In the genomic region with DNA sequence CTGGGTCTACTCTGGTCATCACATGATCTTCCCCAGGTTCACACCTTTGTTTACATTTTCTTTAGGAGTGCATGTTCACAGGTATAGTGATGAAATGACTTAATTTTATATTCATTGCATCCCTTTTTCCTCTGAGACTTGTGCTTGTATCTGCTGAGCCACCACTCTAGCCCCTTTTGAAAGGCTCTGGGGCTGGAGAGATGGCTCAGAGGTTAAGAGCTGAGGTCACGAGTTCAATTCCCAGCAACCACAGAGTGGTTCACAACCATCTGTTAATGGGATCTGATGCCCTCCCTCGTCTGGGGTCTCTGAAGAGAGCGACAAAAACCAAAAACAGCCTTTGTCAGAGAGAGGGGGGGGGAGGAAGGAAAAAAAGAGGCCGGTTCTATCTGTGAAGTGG, we compare ENCODE assay signal across 27 mouse cellular contexts. TPM values are rescaled to one million over a fixed set of nuclear protein-coding genes. Genes with fewer than 3 reads are reported as not detected.
DNase-seq lines count a peak whose midpoint lies in the region; ATAC-seq and TF ChIP-seq lines count a peak whose summit lies in the region.
"Had no signal": no experiment of that assay in that cellular context is flagged by ENCODE, and none has a peak within 500 bp of the region (broad histone marks: within the 10 kb centered on the region; RNA-seq: fewer than 3 reads in every experiment).

No protein-coding gene starts in this region.

- H3K4me3 ChIP-seq in intestine, embryonic 15.5 days (replicated peaks) = no peak overlapping the region
- H3K4me3 ChIP-seq in intestine, postnatal 0 days (ENCODE audit: low read depth, low read length) = no peak overlapping the region
- no peak overlapping the region for H3K4me3 ChIP-seq in intestine, embryonic 16.5 days (ENCODE audit: low read length)
- no peak overlapping the region for H3K4me3 ChIP-seq in kidney, adult 2 months (ENCODE audit: insufficient read depth, low read depth, low read length)
- H3K4me3 ChIP-seq: embryonic facial prominence, embryonic 13.5 days; embryonic facial prominence, embryonic 15.5 days; erythroblast, embryonic 14.5 days; forebrain, embryonic 10.5 days; forebrain, embryonic 12.5 days had no signal

- peak; percentile 23; the same call in 1 of the 2 replicates for ATAC-seq in intestine, embryonic 15.5 days
- no peak for ATAC-seq in intestine, postnatal 0 days
- ATAC-seq in intestine, embryonic 16.5 days = peak; percentile 40; the same call in 1 of the 2 replicates
- ATAC-seq: forebrain, embryonic 14.5 days; forebrain, embryonic 16.5 days had no signal

- H3K36me3 ChIP-seq in intestine, embryonic 15.5 days = no peaks in the 10 kb centered on the region
- no peaks in the 10 kb centered on the region for H3K36me3 ChIP-seq in intestine, postnatal 0 days (ENCODE audit: control insufficient read depth, insufficient read depth)
- H3K36me3 ChIP-seq in intestine, embryonic 16.5 days (ENCODE audit: control insufficient read depth, insufficient read depth, low read length) = no peaks in the 10 kb centered on the region
- no peaks in the 10 kb centered on the region for H3K36me3 ChIP-seq in kidney, adult 2 months (ENCODE audit: control insufficient read depth, insufficient read depth, low read length)
- H3K36me3 ChIP-seq: embryonic facial prominence, embryonic 13.5 days; embryonic facial prominence, embryonic 15.5 days; forebrain, embryonic 10.5 days; forebrain, embryonic 12.5 days had no signal

- WGBS in intestine, embryonic 15.5 days = 61% methylated on average over 4 of the region's 4 CpGs
- WGBS in intestine, postnatal 0 days = 79% methylated on average over 4 of the region's 4 CpGs
- WGBS in intestine, embryonic 16.5 days = 65% methylated on average over 4 of the region's 4 CpGs
- WGBS in kidney, adult 2 months = 84% methylated on average over 4 of the region's 4 CpGs

- H3K9ac ChIP-seq in intestine, embryonic 15.5 days = no peak overlapping the region
- H3K9ac ChIP-seq in intestine, postnatal 0 days (ENCODE audit: low read depth, low read length) = no peak overlapping the region
- H3K9ac ChIP-seq in intestine, embryonic 16.5 days (ENCODE audit: low read depth, low read length) = no peak overlapping the region
- H3K9ac ChIP-seq: embryonic facial prominence, embryonic 13.5 days; embryonic facial prominence, embryonic 15.5 days; forebrain, embryonic 12.5 days had no signal

- peak; percentile 70 for DNase-seq in ES-CJ7 (ENCODE audit: low read depth, low spot score)
- DNase-seq in R1 (ENCODE audit: low read depth, low spot score) = peak; percentile 76
- no peak for DNase-seq in B cell, adult 2 months
- DNase-seq in urinary bladder, postnatal 4 days (ENCODE audit: low spot score in 2 of 2) = no peak
- DNase-seq in kidney, adult 2 months = no peak
- DNase-seq: adrenal gland, adult 2 months; adrenal gland, postnatal 14 days; adrenal gland, postnatal 36 days; cerebellum, adult 11-12 months; cerebellum, adult 2 months; cerebellum, adult 9-10 months; cerebellum, postnatal 10 days; cerebellum, postnatal 25 days; embryo, embryonic 11 days had no signal

- no peak overlapping the region for H3K27ac ChIP-seq in intestine, embryonic 15.5 days
- no peak overlapping the region for H3K27ac ChIP-seq in intestine, postnatal 0 days (ENCODE audit: low read depth, low read length)
- H3K27ac ChIP-seq in intestine, embryonic 16.5 days (ENCODE audit: low read length) = no peak overlapping the region
- H3K27ac ChIP-seq in kidney, adult 2 months (ENCODE audit: insufficient read depth, low read depth, low read length) = no peak overlapping the region
- H3K27ac ChIP-seq: embryonic facial prominence, embryonic 13.5 days; embryonic facial prominence, embryonic 15.5 days; forebrain, embryonic 10.5 days; forebrain, embryonic 12.5 days had no signal

- no peaks in the 10 kb centered on the region for H3K27me3 ChIP-seq in intestine, embryonic 15.5 days (replicated peaks)
- H3K27me3 ChIP-seq in intestine, postnatal 0 days (replicated peaks; ENCODE audit: control insufficient read depth, insufficient read depth, low read length) = no peaks in the 10 kb centered on the region
- H3K27me3 ChIP-seq in intestine, embryonic 16.5 days (replicated peaks; ENCODE audit: control insufficient read depth, insufficient read depth, low read length) = 0 out of 2 replicates have a peak, but pooled peaks cover 3% of the 10 kb centered on the region
- no peaks in the 10 kb centered on the region for H3K27me3 ChIP-seq in kidney, adult 2 months (replicated peaks; ENCODE audit: control insufficient read depth, insufficient read depth, low read length)
- H3K27me3 ChIP-seq: embryonic facial prominence, embryonic 15.5 days had no signal

- TF ChIP-seq CTCF in intestine, postnatal 0 days (IDR thresholded peaks at IDR 0.05; ENCODE audit: low read depth) = no peak
- TF ChIP-seq CTCF in kidney, adult 2 months (conservative IDR thresholded peaks at IDR 0.05; ENCODE audit: insufficient read depth, insufficient read length, low read depth, low read length) = no peak

- H3K4me2 ChIP-seq in intestine, embryonic 15.5 days (replicated peaks) = no peak overlapping the region
- H3K4me2 ChIP-seq in intestine, postnatal 0 days (replicated peaks; ENCODE audit: low read depth) = no peak overlapping the region
- H3K4me2 ChIP-seq in intestine, embryonic 16.5 days (ENCODE audit: low read depth, low read length) = no peak overlapping the region
- H3K4me2 ChIP-seq: embryonic facial prominence, embryonic 13.5 days; embryonic facial prominence, embryonic 15.5 days; forebrain, embryonic 12.5 days had no signal

- no peaks in the 10 kb centered on the region for H3K9me3 ChIP-seq in intestine, embryonic 15.5 days
- H3K9me3 ChIP-seq in intestine, postnatal 0 days (ENCODE audit: control insufficient read depth) = no peaks in the 10 kb centered on the region
- no peaks in the 10 kb centered on the region for H3K9me3 ChIP-seq in intestine, embryonic 16.5 days (ENCODE audit: control insufficient read depth, low read length)
- H3K9me3 ChIP-seq: embryonic facial prominence, embryonic 13.5 days; embryonic facial prominence, embryonic 15.5 days; forebrain, embryonic 10.5 days; forebrain, embryonic 12.5 days had no signal

- H3K4me1 ChIP-seq in intestine, embryonic 15.5 days (replicated peaks) = 0 out of 2 replicates have a peak, but pooled peaks cover 7% of the 10 kb centered on the region
- H3K4me1 ChIP-seq in intestine, postnatal 0 days (replicated peaks; ENCODE audit: control insufficient read depth, insufficient read depth, low read length) = no peaks in the 10 kb centered on the region
- H3K4me1 ChIP-seq in intestine, embryonic 16.5 days (ENCODE audit: control insufficient read depth, insufficient read depth, low read length) = peaks cover 5% of the 10 kb centered on the region
- H3K4me1 ChIP-seq in kidney, adult 2 months (ENCODE audit: control insufficient read depth, insufficient read depth, low read length) = no peaks in the 10 kb centered on the region

- TF ChIP-seq POLR2A in kidney, adult 2 months (IDR thresholded peaks at IDR 0.05; ENCODE audit: low read depth, low read length) = no peak

RNA-seq across cellular contexts. Expression of gene Ooep, which starts 3.0 kb away (rescaled TPM):
- polyA plus RNA-seq in intestine, embryonic 15.5 days (2015; fragmentation: Nextera tagmentation; extraction: Ambion mirVana) = 0.34 and 0.60 TPM in 2 replicates
- polyA plus RNA-seq in intestine, postnatal 0 days (2015; fragmentation: Nextera tagmentation; extraction: Ambion mirVana) = 0.47 and 0.51 TPM in 2 replicates
- 0.26 and 0.39 TPM in 2 replicates for polyA plus RNA-seq in intestine, embryonic 16.5 days (2015; fragmentation: Nextera tagmentation; extraction: Ambion mirVana)
- 0.03 TPM in 1 of 2 replicates, not detected in the other for polyA plus RNA-seq in kidney, adult 2 months (2012; rRNA removed)
- polyA plus RNA-seq: adrenal gland, adult 2 months; erythroblast, embryonic 14.5 days had no signal

RNA-seq across cellular contexts. Expression of gene Dppa5a, which starts 7.5 kb away (rescaled TPM):
- polyA plus RNA-seq in intestine, embryonic 15.5 days (2015; fragmentation: Nextera tagmentation; extraction: Ambion mirVana) = 0.39 TPM in 1 of 2 replicates, not detected in the other
- not detected in 2 replicates for polyA plus RNA-seq in intestine, postnatal 0 days (2015; fragmentation: Nextera tagmentation; extraction: Ambion mirVana)
- polyA plus RNA-seq in intestine, embryonic 16.5 days (2015; fragmentation: Nextera tagmentation; extraction: Ambion mirVana) = not detected in 2 replicates
- not detected in 2 replicates for polyA plus RNA-seq in kidney, adult 2 months (2012; rRNA removed)
- polyA plus RNA-seq: adrenal gland, adult 2 months; embryonic facial prominence, embryonic 11.5 days; erythroblast, embryonic 14.5 days; forebrain, embryonic 10.5 days had no signal

RNA-seq across cellular contexts. Expression of gene Gsta2, which starts 19.9 kb away (rescaled TPM):
- 35.3 and 36.5 TPM in 2 replicates for polyA plus RNA-seq in intestine, embryonic 15.5 days (2015; fragmentation: Nextera tagmentation; extraction: Ambion mirVana)
- polyA plus RNA-seq in intestine, postnatal 0 days (2015; fragmentation: Nextera tagmentation; extraction: Ambion mirVana) = 94.5 and 130 TPM in 2 replicates
- 77.3 and 89.5 TPM in 2 replicates for polyA plus RNA-seq in intestine, embryonic 16.5 days (2015; fragmentation: Nextera tagmentation; extraction: Ambion mirVana)
- polyA plus RNA-seq in kidney, adult 2 months (2012; rRNA removed) = 583 and 726 TPM in 2 replicates
- polyA plus RNA-seq: adrenal gland, adult 2 months; cerebellum, adult 2 months; embryonic facial prominence, embryonic 11.5 days; erythroblast, embryonic 14.5 days; forebrain, embryonic 10.5 days; forebrain, embryonic 12.5 days; forebrain, embryonic 14.5 days; forebrain, embryonic 16.5 days; frontal cortex, adult 2 months had no signal

RNA-seq across cellular contexts. Expression of gene Ddx43, which starts 20.1 kb away (rescaled TPM):
- polyA plus RNA-seq in intestine, embryonic 15.5 days (2015; fragmentation: Nextera tagmentation; extraction: Ambion mirVana) = 0.27 and 0.36 TPM in 2 replicates
- polyA plus RNA-seq in intestine, postnatal 0 days (2015; fragmentation: Nextera tagmentation; extraction: Ambion mirVana) = 0.05 and 0.10 TPM in 2 replicates
- 0.13 and 0.28 TPM in 2 replicates for polyA plus RNA-seq in intestine, embryonic 16.5 days (2015; fragmentation: Nextera tagmentation; extraction: Ambion mirVana)
- polyA plus RNA-seq in kidney, adult 2 months (2012; rRNA removed) = not detected in 2 replicates
- polyA plus RNA-seq: C2C12; embryonic facial prominence, embryonic 11.5 days; erythroblast, embryonic 14.5 days had no signal

RNA-seq across cellular contexts. Expression of gene Omt2b, which starts 48.1 kb away (rescaled TPM):
- polyA plus RNA-seq in intestine, embryonic 15.5 days (2015; fragmentation: Nextera tagmentation; extraction: Ambion mirVana) = not detected in 2 replicates
- polyA plus RNA-seq in intestine, postnatal 0 days (2015; fragmentation: Nextera tagmentation; extraction: Ambion mirVana) = not detected in 2 replicates
- not detected in 2 replicates for polyA plus RNA-seq in intestine, embryonic 16.5 days (2015; fragmentation: Nextera tagmentation; extraction: Ambion mirVana)
- polyA plus RNA-seq in kidney, adult 2 months (2012; rRNA removed) = not detected in 2 replicates
- polyA plus RNA-seq: adrenal gland, adult 2 months; C2C12; cerebellum, adult 2 months; embryonic facial prominence, embryonic 11.5 days; embryonic facial prominence, embryonic 13.5 days; embryonic facial prominence, embryonic 15.5 days; erythroblast, embryonic 14.5 days; forebrain, embryonic 10.5 days; forebrain, embryonic 12.5 days; forebrain, embryonic 14.5 days; forebrain, embryonic 16.5 days; frontal cortex, adult 2 months had no signal

Comparison
In these comparisons a context has a peak if more than half of its experiments do, and no peak if none do; other contexts are left out.
1. DNase-seq: peak in ES-CJ7 (single experiment) and R1 (single experiment); none in B cell, adult 2 months (0 of 2), urinary bladder, postnatal 4 days (0 of 2) and kidney, adult 2 months (single experiment).